Mouse (Mus musculus) adrenal gland, postnatal 0 days (tissue): ENCODE data around the gene Hspa14. TPM values are rescaled to one million over a fixed set of nuclear protein-coding genes. Genes with fewer than 3 reads are reported as not detected.

Source experiments
- polyA plus RNA-seq: library from polyadenylated mRNA; unstranded; fragments of >200 nt; fragmentation: Nextera tagmentation; extraction: Ambion mirVana; gene quantifications from 2 replicates; pipeline ENCODE4 v1.2.1, GENCODE M21; 2015

Hspa14 gene
- polyA plus RNA-seq, result 38.8 and 54.7 TPM in 2 replicates

DNA sequence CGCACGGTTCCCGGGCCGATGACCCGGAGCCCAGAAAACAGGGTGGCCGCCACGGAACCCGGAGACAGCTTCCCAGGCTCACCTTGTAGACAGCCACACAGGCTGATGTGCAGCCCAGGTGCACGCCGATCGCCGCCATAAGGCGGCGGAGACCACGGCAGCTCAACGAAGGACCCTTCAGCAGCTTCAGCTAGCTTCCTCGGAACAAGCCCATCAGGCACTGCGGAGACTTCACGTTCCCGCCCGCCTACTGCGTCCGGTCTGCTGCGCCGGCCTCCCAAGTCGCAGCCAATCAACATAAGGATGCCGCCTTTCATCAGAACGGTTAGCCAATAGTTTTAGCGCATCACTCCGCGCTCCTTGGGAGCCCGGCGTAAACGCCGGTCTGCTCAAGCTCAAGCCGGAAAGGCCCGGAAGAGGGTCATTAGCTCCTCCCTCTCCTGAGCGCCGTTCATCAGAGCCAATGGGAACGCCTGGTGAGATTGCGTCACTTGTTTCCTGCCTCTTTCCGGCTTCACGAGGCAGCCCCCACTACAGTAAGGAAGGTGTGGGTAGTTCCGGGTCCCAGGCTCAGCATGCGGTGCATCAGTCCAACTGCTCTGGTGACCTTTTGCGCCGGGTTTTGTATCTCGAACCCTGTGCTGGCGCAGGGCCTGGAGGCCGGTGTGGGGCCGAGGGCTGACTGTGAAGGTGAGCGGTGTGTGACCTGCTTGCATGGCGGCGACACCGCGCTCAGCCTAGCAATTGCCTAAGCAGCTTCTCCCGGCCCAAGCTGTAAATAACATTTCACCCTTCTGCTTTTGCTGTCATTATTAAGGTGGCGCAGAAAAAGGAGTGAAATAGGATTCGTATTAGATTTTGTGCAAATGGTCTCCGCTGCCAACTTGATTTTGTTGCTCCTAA, at the start of gene Hspa14, which contains the start of the genes Gm45902 and Cdnf:
Gene Hspa14 (minus strand): TSS at position 263 of the 903 bp plus-strand sequence.
Gene Gm45902 (minus strand): TSS at position 239 of the 903 bp plus-strand sequence.
Gene Cdnf (plus strand): TSS at position 479 of the 903 bp plus-strand sequence.

DNA sequence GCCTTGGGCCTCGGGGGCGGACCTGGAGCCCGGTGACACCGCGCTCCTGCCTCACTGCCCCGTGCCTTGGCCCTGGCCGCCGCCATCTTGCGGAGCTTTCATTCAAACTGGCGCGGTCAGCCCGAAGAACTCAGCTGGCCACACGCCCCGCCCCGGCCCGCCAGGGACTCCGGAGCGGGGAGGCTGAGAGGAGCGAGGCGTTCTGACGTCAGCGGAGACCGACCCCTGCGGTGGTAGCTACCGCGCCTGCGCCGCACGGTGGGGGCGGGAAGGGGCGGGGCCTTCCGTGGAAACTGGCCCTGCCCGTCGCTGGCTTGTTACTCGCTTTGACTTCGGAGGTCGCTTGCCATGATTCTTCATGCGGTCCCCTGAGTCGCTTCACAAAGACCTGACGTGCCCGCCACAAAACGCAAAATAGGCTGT, 37.7 kb downstream of the Hspa14 start, which contains the start of gene Suv39h2:
Gene Suv39h2 (minus strand): TSS at position 171 of the 423 bp plus-strand sequence.

Other genes with a start within 250 kb of the Hspa14 start
- gene Nmt2, start 228.6 kb downstream of the Hspa14 start, polyA plus RNA-seq, result 26.2 and 48.8 TPM in 2 replicates
- gene Rpp38, start 180.2 kb downstream of the Hspa14 start, polyA plus RNA-seq, result 18.4 and 20.8 TPM in 2 replicates
- gene Acbd7, start 176.6 kb downstream of the Hspa14 start, polyA plus RNA-seq, result 3.2 and 5.5 TPM in 2 replicates
- gene Olah, start 115.6 kb downstream of the Hspa14 start, polyA plus RNA-seq, result 0.30 and 0.72 TPM in 2 replicates
- 3.0 and 3.9 TPM in 2 replicates for gene Meig1, start 90.2 kb downstream of the Hspa14 start, polyA plus RNA-seq
- gene Dclre1c, start 88.7 kb downstream of the Hspa14 start, polyA plus RNA-seq, result 4.6 and 6.5 TPM in 2 replicates
- gene Suv39h2, start 37.8 kb downstream of the Hspa14 start, polyA plus RNA-seq, result 2.9 and 4.1 TPM in 2 replicates
- 0.90 and 1.4 TPM in 2 replicates for gene Gm45902, start within 50 bp of the Hspa14 start, polyA plus RNA-seq
- gene Cdnf, start 216 bp upstream of the Hspa14 start, polyA plus RNA-seq, result 0.47 and 1.1 TPM in 2 replicates
- 17.3 and 18.6 TPM in 2 replicates for gene Fam107b, start 57.7 kb upstream of the Hspa14 start, polyA plus RNA-seq